Mouse (Mus musculus) embryonic facial prominence, embryonic 13.5 days (tissue): ENCODE data around the gene Arfgap1. TPM values are rescaled to one million over a fixed set of nuclear protein-coding genes. Genes with fewer than 3 reads are reported as not detected.

Experiments used
- ATAC-seq: fragments of 200-750 bp; cut with Nextera tagmentation; 2 replicates; pipeline ENCODE4 v1.8.0; 2017; ENCODE audit warnings: low read depth; ENCODE audit not compliant: insufficient number of reproducible peaks, insufficient read depth, low FRiP score, low TSS enrichment
- H3K27ac ChIP-seq: fragments of 300-500 bp; sonication (generic); 2 replicates; pipeline ENCODE4 v1.5.1; 2015; ENCODE audit warnings: moderate library complexity, mild to moderate bottlenecking, inconsistent platforms
- H3K27me3 ChIP-seq: fragments of 300-500 bp; sonication (generic); 2 replicates; pipeline ENCODE4 v1.6.1; 2015; ENCODE audit warnings: mild to moderate bottlenecking, inconsistent platforms
- H3K36me3 ChIP-seq: fragments of 300-500 bp; sonication (generic); 2 replicates; pipeline ENCODE4 v1.6.1; 2015; ENCODE audit warnings: mild to moderate bottlenecking, inconsistent platforms
- H3K4me1 ChIP-seq: fragments of 300-500 bp; sonication (generic); 2 replicates; pipeline ENCODE4 v1.6.1; 2015; ENCODE audit warnings: inconsistent platforms
- H3K4me2 ChIP-seq: fragments of 300-500 bp; sonication (generic); 2 replicates; pipeline ENCODE4 v1.6.1; 2015; ENCODE audit warnings: moderate library complexity, mild to moderate bottlenecking, inconsistent platforms
- H3K4me3 ChIP-seq: fragments of 300-500 bp; sonication (generic); 2 replicates; pipeline ENCODE4 v1.5.1; 2015; ENCODE audit warnings: mild to moderate bottlenecking, inconsistent platforms
- H3K9ac ChIP-seq: fragments of 300-500 bp; sonication (generic); 2 replicates; pipeline ENCODE4 v1.6.1; 2015; ENCODE audit warnings: mild to moderate bottlenecking, inconsistent platforms
- H3K9me3 ChIP-seq: fragments of 300-500 bp; sonication (generic); 2 replicates; pipeline ENCODE4 v1.6.1; 2016; ENCODE audit warnings: inconsistent platforms
- WGBS: fragments of 180-500 bp; shearing (Covaris S2); methylation state at CpG from one replicate; pipeline ENCODE4 v1.1.7; 2015; ENCODE audit warnings: mixed read lengths; 5-methylcytosine and 5-hydroxymethylcytosine counted together
- polyA plus RNA-seq: library from polyadenylated mRNA; unstranded; fragments of >200 nt; fragmentation: Nextera tagmentation; extraction: Ambion mirVana; gene quantifications from 2 replicates; pipeline ENCODE4 v1.2.1, GENCODE M21; 2015

The Arfgap1 gene
- polyA plus RNA-seq, 1 experiment from 2014 or later, result 128 TPM

- H3K4me2 ChIP-seq, result no peak overlapping the region
- H3K36me3 ChIP-seq, result peaks cover 20% of the 10 kb centered on the region
- no peaks in the 10 kb centered on the region for H3K9me3 ChIP-seq
- H3K9ac ChIP-seq, result no peak overlapping the region
- no peaks in the 10 kb centered on the region for H3K27me3 ChIP-seq
- H3K4me3 ChIP-seq, result no peak overlapping the region
- WGBS, result 19% methylated on average over 5 of the region's 5 CpGs
- H3K4me1 ChIP-seq, result 0 out of 2 replicates have a peak, but pooled peaks cover 10% of the 10 kb centered on the region
- ATAC-seq, result no peak
- no peak overlapping the region; the same call in 1 of the 2 replicates for H3K27ac ChIP-seq
Observed at GRCm38 (mm10) chr2:180987432-180988030, 20.5 kb downstream of the Arfgap1 start.

DNA sequence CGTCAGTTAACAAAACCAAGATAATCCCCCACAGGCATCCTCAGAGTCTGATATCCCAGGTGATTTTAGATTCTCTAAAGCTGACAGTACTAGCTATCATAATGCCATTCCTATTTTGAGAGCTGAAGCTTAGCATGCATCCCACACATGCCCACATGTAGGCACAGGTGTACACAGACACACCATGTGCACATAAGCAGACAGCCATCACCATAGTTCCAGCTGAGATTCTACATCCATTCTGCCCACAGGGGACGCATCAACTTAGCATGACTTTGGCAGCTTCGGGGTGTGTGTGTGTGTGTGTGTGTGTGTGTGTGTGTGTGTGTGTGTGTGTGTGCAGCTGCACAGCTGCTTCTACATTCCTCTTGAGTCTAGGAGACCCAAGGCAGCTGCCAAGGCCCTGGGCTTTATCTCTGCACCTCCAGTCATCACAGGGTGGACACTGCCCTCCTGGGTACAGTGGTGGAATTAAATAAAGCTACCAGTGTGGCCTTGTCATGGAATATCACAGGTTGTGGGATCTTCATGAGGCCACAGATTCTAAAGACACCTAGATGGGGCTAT is 21.4 kb downstream of the Arfgap1 start:
- H3K9ac ChIP-seq, result no peak overlapping the region
- 59% methylated on average over 3 of the region's 3 CpGs for WGBS
- no peaks in the 10 kb centered on the region for H3K27me3 ChIP-seq
- H3K4me3 ChIP-seq, result no peak overlapping the region
- ATAC-seq, result no peak
- no peak overlapping the region for H3K4me2 ChIP-seq
- H3K4me1 ChIP-seq, result 0 out of 2 replicates have a peak, but pooled peaks cover 10% of the 10 kb centered on the region
- H3K9me3 ChIP-seq, result no peaks in the 10 kb centered on the region
- H3K36me3 ChIP-seq, result peaks cover 12% of the 10 kb centered on the region; the same call in 1 of the 2 replicates
- H3K27ac ChIP-seq, result no peak overlapping the region

GRCm38 (mm10) chr2:180988948-180989347 is 21.9 kb downstream of the Arfgap1 start:
- no peak overlapping the region for H3K4me3 ChIP-seq
- peaks cover 7% of the 10 kb centered on the region; the same call in 1 of the 2 replicates for H3K36me3 ChIP-seq
- H3K4me2 ChIP-seq, result no peak overlapping the region
- 0 out of 2 replicates have a peak, but pooled peaks cover 10% of the 10 kb centered on the region for H3K4me1 ChIP-seq
- H3K9ac ChIP-seq, result no peak overlapping the region
- no peak for ATAC-seq
- H3K27ac ChIP-seq, result no peak overlapping the region
- H3K9me3 ChIP-seq, result no peaks in the 10 kb centered on the region
- 70% methylated on average over 1 of the region's 1 CpGs for WGBS
- no peaks in the 10 kb centered on the region for H3K27me3 ChIP-seq

DNA sequence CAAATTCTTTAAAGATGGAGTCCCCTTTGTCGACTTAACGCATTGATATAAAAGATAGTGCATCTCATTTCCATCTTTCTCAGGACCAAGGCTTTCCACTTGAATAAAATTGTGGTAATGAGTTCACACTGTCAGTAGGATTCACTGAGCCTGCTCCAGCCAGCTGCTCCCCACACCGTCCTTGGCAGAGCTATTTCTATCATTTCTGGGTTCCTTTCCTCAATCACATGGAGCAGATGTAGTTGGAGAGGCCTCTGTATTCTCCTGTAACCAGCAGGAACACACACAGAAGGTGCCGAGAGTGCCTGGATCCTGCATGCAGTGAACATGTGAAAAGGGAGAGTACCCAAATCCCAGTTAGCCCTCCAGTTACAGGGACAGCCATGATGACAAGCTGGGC is 23.3 kb downstream of the Arfgap1 start:
- Histone ChIP-seq H3K36me3 (no peaks in the 10 kb centered on the region), H3K27ac (no peak overlapping the region), H3K9me3 (no peaks in the 10 kb centered on the region), H3K27me3 (no peaks in the 10 kb centered on the region), H3K4me3 (no peak overlapping the region), H3K4me1 (0 out of 2 replicates have a peak, but pooled peaks cover 10% of the 10 kb centered on the region), H3K4me2 (no peak overlapping the region), H3K9ac (no peak overlapping the region)
- 76% methylated on average over 4 of the region's 4 CpGs for WGBS
- ATAC-seq, result no peak

DNA sequence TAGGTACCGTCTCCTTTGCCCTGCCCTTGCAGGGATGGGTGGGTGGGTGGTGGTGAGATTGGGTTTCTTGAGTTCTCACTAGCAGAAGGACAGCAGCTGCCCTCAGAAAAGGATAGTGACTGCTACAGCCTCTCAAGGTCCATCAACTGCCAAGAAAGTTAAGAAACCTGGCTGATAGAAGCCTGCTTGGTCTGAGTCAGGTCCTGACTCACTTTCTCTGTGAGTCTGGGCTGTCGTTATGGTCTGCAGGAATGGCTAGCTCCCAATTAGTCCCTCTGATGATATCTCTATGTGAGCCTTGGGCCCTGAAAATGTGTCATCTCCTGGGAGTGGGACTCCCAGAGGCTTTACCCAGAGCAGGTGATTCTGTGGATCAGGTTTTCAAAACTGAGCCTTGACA is 27.3 kb downstream of the Arfgap1 start:
- H3K4me1 ChIP-seq, result no peaks in the 10 kb centered on the region
- 63% methylated on average over 2 of the region's 2 CpGs for WGBS

DNA sequence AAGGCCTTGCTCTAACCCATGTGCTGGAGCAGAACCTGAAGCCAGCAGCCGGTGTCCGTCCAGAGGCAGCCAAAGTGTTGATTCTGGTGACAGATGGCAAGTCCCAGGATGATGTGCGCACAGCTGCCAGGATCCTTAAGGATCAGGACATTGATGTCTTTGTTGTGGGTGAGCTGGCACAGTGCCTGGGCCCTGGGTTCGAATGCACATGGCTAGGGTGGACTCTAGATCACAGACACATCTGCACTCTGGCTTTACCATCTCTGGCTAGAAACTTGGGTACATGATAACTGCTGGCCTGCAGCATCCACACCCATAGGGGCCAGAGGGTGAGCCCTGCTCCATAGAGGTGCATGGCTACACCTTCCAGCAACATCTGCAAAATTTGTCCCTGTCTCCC is 28.4 kb downstream of the Arfgap1 start:
- 71% methylated on average over 4 of the region's 4 CpGs for WGBS
- H3K36me3 ChIP-seq, result no peaks in the 10 kb centered on the region
- no peak overlapping the region for H3K4me2 ChIP-seq
- no peaks in the 10 kb centered on the region for H3K4me1 ChIP-seq
- H3K4me3 ChIP-seq, result no peak overlapping the region
- H3K9me3 ChIP-seq, result no peaks in the 10 kb centered on the region
- H3K27me3 ChIP-seq, result no peaks in the 10 kb centered on the region
- no peak for ATAC-seq
- no peak overlapping the region for H3K9ac ChIP-seq
- no peak overlapping the region for H3K27ac ChIP-seq

More for the DNA sequence above, 27.3 kb downstream of the Arfgap1 start:
- Histone ChIP-seq H3K9ac (no peak overlapping the region), H3K27me3 (no peaks in the 10 kb centered on the region), H3K9me3 (no peaks in the 10 kb centered on the region), H3K4me2 (no peak overlapping the region), H3K27ac (no peak overlapping the region), H3K4me3 (no peak overlapping the region), H3K36me3 (no peaks in the 10 kb centered on the region)
- no peak for ATAC-seq

- WGBS, result 12% methylated on average over 5 of the region's 5 CpGs
Observed at GRCm38 (mm10) chr2:180996436-180996835, 29.4 kb downstream of the Arfgap1 start.

GRCm38 (mm10) chr2:180996905-180997304 is 29.9 kb downstream of the Arfgap1 start:
- Histone ChIP-seq H3K27me3 (no peaks in the 10 kb centered on the region), H3K4me2 (no peak overlapping the region), H3K9ac (no peak overlapping the region), H3K36me3 (no peaks in the 10 kb centered on the region), H3K9me3 (no peaks in the 10 kb centered on the region), H3K4me1 (no peaks in the 10 kb centered on the region), H3K27ac (no peak overlapping the region), H3K4me3 (no peak overlapping the region)
- 67% methylated on average over 3 of the region's 3 CpGs for WGBS
- ATAC-seq, result no peak

More at GRCm38 (mm10) chr2:180996436-180996835, 29.4 kb downstream of the Arfgap1 start:
- H3K27ac ChIP-seq, result no peak overlapping the region
- no peaks in the 10 kb centered on the region for H3K9me3 ChIP-seq
- ATAC-seq, result no peak
- H3K4me3 ChIP-seq, result no peak overlapping the region
- H3K9ac ChIP-seq, result no peak overlapping the region
- no peaks in the 10 kb centered on the region for H3K36me3 ChIP-seq
- H3K27me3 ChIP-seq, result no peaks in the 10 kb centered on the region
- no peaks in the 10 kb centered on the region for H3K4me1 ChIP-seq
- no peak overlapping the region for H3K4me2 ChIP-seq

DNA sequence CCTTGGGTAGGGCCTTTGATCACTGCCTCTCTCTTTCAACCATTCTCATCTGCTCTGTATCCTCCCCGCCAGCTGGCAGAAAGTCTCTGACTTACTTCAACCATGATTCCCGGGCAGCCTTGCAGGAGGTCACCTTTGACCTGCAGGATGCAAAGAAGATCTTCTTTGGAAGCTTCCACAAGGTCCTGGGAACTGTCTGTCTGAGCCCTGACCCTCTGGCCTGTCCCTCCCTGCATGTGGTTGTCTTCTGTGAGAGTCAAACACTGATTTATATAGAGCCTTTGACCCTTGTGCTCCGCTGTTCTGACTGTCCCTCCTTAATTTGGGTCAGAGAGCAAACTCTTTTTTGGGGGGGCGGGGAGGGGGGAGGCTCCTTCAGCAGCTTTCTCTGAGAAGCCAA is 40.0 kb downstream of the Arfgap1 start:
- Histone ChIP-seq H3K9ac (no peak overlapping the region), H3K36me3 (no peaks in the 10 kb centered on the region), H3K9me3 (no peaks in the 10 kb centered on the region), H3K4me3 (no peak overlapping the region), H3K4me1 (no peaks in the 10 kb centered on the region), H3K4me2 (no peak overlapping the region), H3K27me3 (no peaks in the 10 kb centered on the region), H3K27ac (no peak overlapping the region)
- ATAC-seq, result no peak
- WGBS, result 59% methylated on average over 4 of the region's 4 CpGs

DNA sequence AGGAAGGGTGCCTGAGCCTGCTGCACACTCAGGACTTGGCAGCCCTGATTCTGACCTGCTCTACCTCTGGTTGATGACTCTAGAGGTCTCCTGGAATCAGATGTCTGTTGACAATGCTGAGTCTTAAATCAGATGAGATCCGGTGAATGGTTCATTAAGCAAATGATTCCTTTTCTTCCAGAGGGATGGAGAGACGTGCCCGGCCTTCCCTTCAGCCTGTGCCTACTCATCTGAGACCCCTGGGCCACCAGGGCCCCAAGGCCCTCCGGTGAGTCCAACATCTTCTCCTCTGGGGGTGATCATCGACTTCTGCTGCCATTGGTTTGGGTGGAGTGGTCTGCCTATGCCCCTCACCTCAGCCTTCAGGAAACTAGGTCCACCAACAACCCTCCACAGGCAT is 41.3 kb downstream of the Arfgap1 start:
- Histone ChIP-seq H3K9me3 (no peaks in the 10 kb centered on the region), H3K27me3 (no peaks in the 10 kb centered on the region), H3K27ac (no peak overlapping the region), H3K9ac (no peak overlapping the region), H3K36me3 (no peaks in the 10 kb centered on the region), H3K4me2 (no peak overlapping the region), H3K4me1 (no peaks in the 10 kb centered on the region), H3K4me3 (no peak overlapping the region)
- no peak for ATAC-seq
- WGBS, result 74% methylated on average over 5 of the region's 5 CpGs

DNA sequence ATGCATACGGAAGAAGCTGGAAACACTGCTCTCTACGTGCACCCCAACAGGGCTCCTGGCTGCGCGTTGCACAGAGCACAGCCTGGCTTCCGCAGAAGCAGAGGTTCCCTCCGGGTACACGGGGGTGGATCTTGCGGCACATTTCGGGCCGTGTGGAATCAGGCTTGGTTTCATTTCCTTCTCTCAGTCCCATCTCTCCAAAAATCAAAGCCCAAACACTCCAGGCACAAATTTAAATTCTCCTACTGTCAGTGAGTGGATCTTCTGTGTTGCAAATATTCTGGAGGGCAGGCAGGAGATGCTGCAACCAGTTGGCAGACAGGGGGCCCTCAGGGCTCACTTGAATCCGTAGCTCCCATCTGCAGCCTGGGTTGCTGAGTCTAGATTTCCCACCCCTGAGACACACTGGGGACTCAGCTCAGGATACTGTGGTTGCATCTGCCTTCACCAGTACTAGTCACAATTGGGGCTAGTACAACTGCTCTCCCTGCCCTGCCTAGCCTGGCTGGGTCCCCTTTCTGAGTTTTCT is 64.4 kb downstream of the Arfgap1 start:
- no peak overlapping the region for H3K9ac ChIP-seq
- WGBS, result 79% methylated on average over 11 of the region's 11 CpGs
- no peak overlapping the region for H3K4me2 ChIP-seq
- no peak overlapping the region for H3K4me3 ChIP-seq
- no peak for ATAC-seq
- H3K27me3 ChIP-seq, result peaks cover 4% of the 10 kb centered on the region; the same call in 1 of the 2 replicates
- no peaks in the 10 kb centered on the region for H3K9me3 ChIP-seq
- H3K27ac ChIP-seq, result no peak overlapping the region
- no peaks in the 10 kb centered on the region for H3K4me1 ChIP-seq
- H3K36me3 ChIP-seq, result no peaks in the 10 kb centered on the region
